ENCODE assay signal across 8 mouse cellular contexts in the genomic region with DNA sequence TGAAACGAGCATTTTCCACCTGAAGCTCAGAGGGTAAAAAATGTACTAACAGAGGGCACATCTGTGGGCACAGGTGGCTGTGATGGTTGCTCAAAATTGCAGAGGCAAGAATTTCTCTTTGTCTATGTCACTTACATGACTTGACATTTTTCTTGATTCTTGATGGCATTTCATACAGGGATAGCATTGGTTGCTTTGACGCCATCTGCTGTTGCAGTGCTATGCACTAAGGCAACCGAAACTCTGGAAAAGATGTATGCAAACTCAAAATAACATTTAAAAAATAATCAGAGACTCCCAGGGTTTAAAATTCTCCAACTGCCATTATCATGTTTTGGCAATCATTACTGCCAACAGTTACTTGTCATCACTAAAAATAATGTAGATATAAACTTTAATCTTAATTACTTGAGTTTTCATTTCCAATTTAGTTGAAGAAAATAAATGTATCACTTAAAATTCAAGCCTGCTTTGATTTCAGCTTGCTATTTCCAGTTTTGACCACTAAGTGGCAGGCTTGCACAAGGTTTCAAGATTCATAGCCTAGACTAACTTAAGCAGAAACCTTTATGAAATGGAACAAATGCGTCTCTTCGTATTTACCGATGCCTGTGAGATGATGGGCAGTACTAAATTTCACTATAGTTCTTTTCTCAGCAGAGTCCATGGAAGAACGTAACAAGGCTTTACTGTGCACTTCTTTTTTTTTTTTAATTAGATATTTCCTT.
A peak's percentile ranks its signal among the peaks of the same experiment; 100 is the strongest.
DNase-seq lines count a peak whose midpoint lies in the region; ATAC-seq and TF ChIP-seq lines count a peak whose summit lies in the region.

No protein-coding gene starts in this region.

- WGBS in hindbrain, embryonic 14.5 days, result 21% methylated on average over 7 of the region's 7 CpGs
- 28% methylated on average over 7 of the region's 7 CpGs for WGBS in hindbrain, embryonic 13.5 days
- WGBS in midbrain, postnatal 0 days, result 23% methylated on average over 7 of the region's 7 CpGs

- H3K4me3 ChIP-seq in hindbrain, embryonic 14.5 days (replicated peaks; ENCODE audit: low read length), result no peak overlapping the region
- H3K4me3 ChIP-seq in hindbrain, embryonic 13.5 days, result no peak overlapping the region
- no peak overlapping the region for H3K4me3 ChIP-seq in ES-E14 (ENCODE audit: insufficient read depth in 1 of 2, low read depth in 1 of 2, low read length in 2 of 2, poor library complexity in 1 of 2, severe bottlenecking in 1 of 2)
- no peak overlapping the region for H3K4me3 ChIP-seq in midbrain, postnatal 0 days (ENCODE audit: low read depth, low read length)

- no peaks in the 10 kb centered on the region for H3K27me3 ChIP-seq in hindbrain, embryonic 14.5 days (ENCODE audit: control insufficient read depth, insufficient read depth, low read length)
- no peaks in the 10 kb centered on the region for H3K27me3 ChIP-seq in hindbrain, embryonic 13.5 days
- H3K27me3 ChIP-seq in midbrain, postnatal 0 days (ENCODE audit: insufficient read depth, low read length), result no peaks in the 10 kb centered on the region

- peak; percentile 92 for DNase-seq in hindbrain, embryonic 14.5 days (ENCODE audit: low spot score)
- DNase-seq in ES-E14 (ENCODE audit: low read depth, low spot score), result peak; percentile 41
- peak; percentile 32 for DNase-seq in c-Kit-positive CD71-positive TER-119-positive erythroid progenitor cells, embryonic 14.5 days (ENCODE audit: low spot score)
- peak; percentile 17 to 52 for DNase-seq in frontal cortex, postnatal 10 days (ENCODE audit: low spot score in 2 of 2)
- DNase-seq in left cerebral cortex, adult 11 months (ENCODE audit: low spot score), result peak; percentile 47
- peak; percentile 71 for DNase-seq in midbrain, postnatal 0 days (ENCODE audit: low spot score)

- peak; percentile 85 for TF ChIP-seq CTCF in midbrain, postnatal 0 days (IDR thresholded peaks at IDR 0.05)

- H3K27ac ChIP-seq in hindbrain, embryonic 14.5 days, result no peak overlapping the region
- no peak overlapping the region for H3K27ac ChIP-seq in hindbrain, embryonic 13.5 days
- no peak overlapping the region for H3K27ac ChIP-seq in ES-E14 (ENCODE audit: insufficient read depth, low read depth, low read length, poor library complexity, severe bottlenecking)
- no peak overlapping the region for H3K27ac ChIP-seq in midbrain, postnatal 0 days (ENCODE audit: low read depth, low read length)

- H3K4me1 ChIP-seq in hindbrain, embryonic 14.5 days (replicated peaks; ENCODE audit: control insufficient read depth, insufficient read depth, low read length), result no peaks in the 10 kb centered on the region
- H3K4me1 ChIP-seq in hindbrain, embryonic 13.5 days (replicated peaks), result peaks cover 4% of the 10 kb centered on the region
- no peaks in the 10 kb centered on the region for H3K4me1 ChIP-seq in ES-E14 (ENCODE audit: control insufficient read depth in 2 of 2, insufficient read depth in 2 of 2, low read length in 2 of 2, poor library complexity in 1 of 2)
- no peaks in the 10 kb centered on the region for H3K4me1 ChIP-seq in midbrain, postnatal 0 days (ENCODE audit: insufficient read depth, low read length)

- in situ Hi-C loops in ES-E14 (cut with MboI; ENCODE audit: low sequenced_read_pairs in 2 of 2, unreplicated experiment in 2 of 2), result no loop called here

- ATAC-seq in hindbrain, embryonic 14.5 days (ENCODE audit: low FRiP score), result no peak
- ATAC-seq in hindbrain, embryonic 13.5 days (ENCODE audit: low FRiP score), result no peak
- no peak for ATAC-seq in midbrain, postnatal 0 days (ENCODE audit: low FRiP score)
- ATAC-seq in erythroid progenitor cell, adult 5-6 weeks (replicated peaks; ENCODE audit: low FRiP score, poor library complexity, severe bottlenecking), result no peak

- peaks cover 4% of the 10 kb centered on the region for H3K36me3 ChIP-seq in hindbrain, embryonic 14.5 days (replicated peaks; ENCODE audit: control insufficient read depth, insufficient read depth)
- no peaks in the 10 kb centered on the region for H3K36me3 ChIP-seq in hindbrain, embryonic 13.5 days
- H3K36me3 ChIP-seq in ES-E14 (ENCODE audit: control insufficient read depth, insufficient read depth, low read length, poor library complexity, severe bottlenecking), result no peaks in the 10 kb centered on the region
- H3K36me3 ChIP-seq in midbrain, postnatal 0 days (ENCODE audit: insufficient read depth, low read length), result peaks cover 6% of the 10 kb centered on the region; the same call in 1 of the 2 replicates

- no peak overlapping the region for H3K9ac ChIP-seq in hindbrain, embryonic 14.5 days
- no peak overlapping the region for H3K9ac ChIP-seq in hindbrain, embryonic 13.5 days
- no peak overlapping the region for H3K9ac ChIP-seq in ES-E14 (ENCODE audit: insufficient read depth, low read depth, low read length, poor library complexity, severe bottlenecking)
- no peak overlapping the region for H3K9ac ChIP-seq in midbrain, postnatal 0 days (replicated peaks; ENCODE audit: low read length, poor library complexity, severe bottlenecking)

- H3K4me2 ChIP-seq in hindbrain, embryonic 14.5 days (replicated peaks), result no peak overlapping the region
- H3K4me2 ChIP-seq in hindbrain, embryonic 13.5 days, result no peak overlapping the region
- H3K4me2 ChIP-seq in midbrain, postnatal 0 days (ENCODE audit: low read depth, low read length, poor library complexity, severe bottlenecking), result no peak overlapping the region

- no peaks in the 10 kb centered on the region for H3K9me3 ChIP-seq in hindbrain, embryonic 14.5 days (ENCODE audit: control insufficient read depth, low read length)
- H3K9me3 ChIP-seq in hindbrain, embryonic 13.5 days, result no peaks in the 10 kb centered on the region
- H3K9me3 ChIP-seq in ES-E14 (ENCODE audit: control insufficient read depth, insufficient read depth, low read depth, low read length), result no peaks in the 10 kb centered on the region
- no peaks in the 10 kb centered on the region for H3K9me3 ChIP-seq in midbrain, postnatal 0 days (ENCODE audit: low read length)

TF ChIP-seq in ES-E14, 5 proteins besides CTCF, POLR2A, EP300 and RAD21:
- TF ChIP-seq ZC3H11A (IDR thresholded peaks at IDR 0.05; ENCODE audit: borderline replicate concordance, low read depth, low read length), result peak; percentile 73; the same call in 1 of the 2 replicates
- no peak for TF ChIP-seq ZNF384 (IDR thresholded peaks at IDR 0.05; ENCODE audit: low read depth, low read length)

Comparison
In these comparisons a context has a peak if more than half of its experiments do, and no peak if none do; other contexts are left out.
1. DNase-seq: peak in every context shown above with its lines; median percentile 92 in hindbrain, embryonic 14.5 days; 71 in midbrain, postnatal 0 days; 47 in left cerebral cortex, adult 11 months; 41 in ES-E14; 34 in frontal cortex, postnatal 10 days; 32 in c-Kit-positive CD71-positive TER-119-positive erythroid progenitor cells, embryonic 14.5 days.